15 mouse cellular contexts compared by ENCODE assay signal in genomic region chr13:45904955-45905354, GRCm38 (mm10). TPM values are rescaled to one million over a fixed set of nuclear protein-coding genes. Genes with fewer than 3 reads are reported as not detected.
A peak's percentile ranks its signal among the peaks of the same experiment; 100 is the strongest.
DNase-seq lines count a peak whose midpoint lies in the region; ATAC-seq and TF ChIP-seq lines count a peak whose summit lies in the region.
"Had no signal": no experiment of that assay in that cellular context is flagged by ENCODE, and none has a peak within 500 bp of the region (broad histone marks: within the 10 kb centered on the region; RNA-seq: fewer than 3 reads in every experiment).

No protein-coding gene starts in this region.

- TF ChIP-seq CTCF in forebrain, postnatal 0 days (IDR thresholded peaks at IDR 0.05; ENCODE audit: low read depth) = no peak
- TF ChIP-seq CTCF in bone marrow macrophage, adult 2 months (IDR thresholded peaks at IDR 0.05; ENCODE audit: low read depth, low read length) = no peak
- TF ChIP-seq CTCF in liver, embryonic 14.5 days (IDR thresholded peaks at IDR 0.05; ENCODE audit: low read depth) = no peak

- H3K9me3 ChIP-seq in forebrain, postnatal 0 days (ENCODE audit: low read length) = no peaks in the 10 kb centered on the region
- H3K9me3 ChIP-seq in forebrain, embryonic 15.5 days = no peaks in the 10 kb centered on the region
- no peaks in the 10 kb centered on the region for H3K9me3 ChIP-seq in lung, embryonic 16.5 days (ENCODE audit: control insufficient read depth, low read length)
- no peaks in the 10 kb centered on the region for H3K9me3 ChIP-seq in liver, embryonic 14.5 days (ENCODE audit: control insufficient read depth, low read length)

- no peak for TF ChIP-seq EP300 in liver, embryonic 14.5 days (IDR thresholded peaks at IDR 0.05; ENCODE audit: low read depth)

- WGBS in forebrain, postnatal 0 days = 59% methylated on average over 4 of the region's 4 CpGs
- WGBS in forebrain, embryonic 15.5 days = 53% methylated on average over 4 of the region's 4 CpGs
- WGBS in lung, embryonic 16.5 days = 44% methylated on average over 4 of the region's 4 CpGs
- WGBS in liver, embryonic 14.5 days (ENCODE audit: insufficient replicate concordance) = 16% methylated on average over 4 of the region's 4 CpGs

- H3K4me2 ChIP-seq in forebrain, postnatal 0 days (ENCODE audit: low read depth) = no peak overlapping the region
- H3K4me2 ChIP-seq in forebrain, embryonic 15.5 days (replicated peaks) = no peak overlapping the region
- no peak overlapping the region for H3K4me2 ChIP-seq in lung, embryonic 16.5 days (ENCODE audit: low read depth, low read length)
- H3K4me2 ChIP-seq in liver, embryonic 14.5 days (ENCODE audit: low read depth) = peak overlapping the region; percentile 56
- H3K4me2 ChIP-seq: heart, embryonic 11.5 days had no signal

- no peak for TF ChIP-seq POLR2A in bone marrow macrophage, adult 2 months (IDR thresholded peaks at IDR 0.05; ENCODE audit: borderline replicate concordance, low read depth, low read length)

- H3K27me3 ChIP-seq in forebrain, postnatal 0 days (ENCODE audit: insufficient read depth, low read length) = no peaks in the 10 kb centered on the region
- no peaks in the 10 kb centered on the region for H3K27me3 ChIP-seq in forebrain, embryonic 15.5 days
- H3K27me3 ChIP-seq in lung, embryonic 16.5 days (ENCODE audit: control insufficient read depth, insufficient read depth, low read depth, low read length) = no peaks in the 10 kb centered on the region
- no peaks in the 10 kb centered on the region for H3K27me3 ChIP-seq in liver, embryonic 14.5 days (ENCODE audit: control insufficient read depth, insufficient read depth, low read length)

- peak; percentile 55 for ATAC-seq in forebrain, postnatal 0 days
- no peak for ATAC-seq in forebrain, embryonic 15.5 days (replicated peaks)
- peak; percentile 34; the same call in 1 of the 2 replicates for ATAC-seq in lung, embryonic 16.5 days (ENCODE audit: low read depth)
- no peak for ATAC-seq in liver, embryonic 14.5 days (ENCODE audit: insufficient read depth)

- H3K4me1 ChIP-seq in forebrain, postnatal 0 days (ENCODE audit: insufficient read depth) = peaks cover 22% of the 10 kb centered on the region
- H3K4me1 ChIP-seq in forebrain, embryonic 15.5 days = peaks cover 24% of the 10 kb centered on the region
- peaks cover 20% of the 10 kb centered on the region for H3K4me1 ChIP-seq in lung, embryonic 16.5 days (replicated peaks; ENCODE audit: control insufficient read depth, insufficient read depth, low read length)
- peaks cover 42% of the 10 kb centered on the region for H3K4me1 ChIP-seq in bone marrow macrophage, adult 2 months (ENCODE audit: control insufficient read depth, insufficient read depth, low read length)
- H3K4me1 ChIP-seq in liver, embryonic 14.5 days (replicated peaks; ENCODE audit: control insufficient read depth in 2 of 2, insufficient read depth in 2 of 2, low read length in 1 of 2) = peaks cover 30 to 44% of the 10 kb centered on the region in 2 experiments

- H3K9ac ChIP-seq in forebrain, postnatal 0 days = no peak overlapping the region
- H3K9ac ChIP-seq in forebrain, embryonic 15.5 days (replicated peaks) = no peak overlapping the region
- H3K9ac ChIP-seq in lung, embryonic 16.5 days (ENCODE audit: low read length) = no peak overlapping the region
- H3K9ac ChIP-seq in liver, embryonic 14.5 days (replicated peaks) = peak overlapping the region; percentile 34

- H3K36me3 ChIP-seq in forebrain, postnatal 0 days (ENCODE audit: insufficient read depth) = peaks cover 3% of the 10 kb centered on the region; the same call in 1 of the 2 replicates
- H3K36me3 ChIP-seq in forebrain, embryonic 15.5 days = no peaks in the 10 kb centered on the region
- H3K36me3 ChIP-seq in lung, embryonic 16.5 days (ENCODE audit: control insufficient read depth, insufficient read depth, low read length) = peaks cover 3% of the 10 kb centered on the region; the same call in 1 of the 2 replicates
- no peaks in the 10 kb centered on the region for H3K36me3 ChIP-seq in liver, embryonic 14.5 days (replicated peaks; ENCODE audit: control insufficient read depth, insufficient read depth, low read depth)

- H3K27ac ChIP-seq in forebrain, postnatal 0 days (ENCODE audit: low read depth, low read length) = peak overlapping the region; percentile 50; the same call in 1 of the 2 replicates
- H3K27ac ChIP-seq in forebrain, embryonic 15.5 days (replicated peaks) = no peak overlapping the region
- H3K27ac ChIP-seq in lung, embryonic 16.5 days (ENCODE audit: low read length) = no peak overlapping the region
- H3K27ac ChIP-seq in bone marrow macrophage, adult 2 months (ENCODE audit: insufficient read depth, low read depth, low read length) = peak overlapping the region; percentile 97
- H3K27ac ChIP-seq in liver, embryonic 14.5 days = no peak overlapping the region
- H3K27ac ChIP-seq: gastrocnemius, adult 2 months had no signal

- no peak overlapping the region for H3K4me3 ChIP-seq in forebrain, postnatal 0 days (ENCODE audit: low read depth, low read length)
- H3K4me3 ChIP-seq in forebrain, embryonic 15.5 days = no peak overlapping the region
- no peak overlapping the region for H3K4me3 ChIP-seq in lung, embryonic 16.5 days (ENCODE audit: low read length)
- no peak overlapping the region for H3K4me3 ChIP-seq in bone marrow macrophage, adult 2 months (ENCODE audit: insufficient read depth, low read length)
- no peak overlapping the region for H3K4me3 ChIP-seq in liver, embryonic 14.5 days (ENCODE audit: insufficient read depth in 1 of 2, low read depth in 2 of 2, low read length in 2 of 2)
- H3K4me3 ChIP-seq: gastrocnemius, adult 2 months had no signal

- DNase-seq in forebrain, postnatal 0 days = no peak
- no peak for DNase-seq in lung, postnatal 14 days
- DNase-seq in liver, embryonic 14.5 days (ENCODE audit: low read depth in 3 of 3, low spot score in 3 of 3) = no peak
- no peak for DNase-seq in ovary, postnatal 36 days (ENCODE audit: low spot score)
- no peak for DNase-seq in layer of hippocampus, adult 9-11 months
- DNase-seq: adrenal gland, postnatal 25 days; cerebellum, adult 11-12 months; gastrocnemius, adult 2 months; kidney, postnatal 10 days; left cerebral cortex, postnatal 4 days; lung, postnatal 36 days had no signal

RNA-seq across cellular contexts. Expression of gene Atxn1, which starts 59.9 kb away (rescaled TPM):
- 32.3 and 33.6 TPM in 2 replicates for total RNA-seq in forebrain, postnatal 0 days (2014; rRNA removed)
- 7.6 and 13.0 TPM in 2 replicates for polyA plus RNA-seq in forebrain, postnatal 0 days (2015; fragmentation: Nextera tagmentation; extraction: Ambion mirVana)
- polyA plus RNA-seq in forebrain, embryonic 15.5 days (2015; fragmentation: Nextera tagmentation; extraction: Ambion mirVana) = 11.6 and 12.8 TPM in 2 replicates
- 8.3 and 9.8 TPM in 2 replicates for polyA plus RNA-seq in lung, embryonic 16.5 days (2015; fragmentation: Nextera tagmentation; extraction: Ambion mirVana)
- polyA plus RNA-seq in bone marrow macrophage, adult 2 months (2012; ENCODE audit: insufficient read depth, insufficient read length, missing spikeins) = 23.0 and 24.5 TPM in 2 replicates
- polyA plus RNA-seq in liver, embryonic 14.5 days (2012; rRNA removed) = 0.81 and 1.0 TPM in 2 replicates
- 1.1 and 1.2 TPM in 2 replicates for polyA plus RNA-seq in liver, embryonic 14.5 days (2014; fragmentation: Nextera tagmentation; extraction: Ambion mirVana)

Comparison
In these comparisons a context has a peak if more than half of its experiments do, and no peak if none do; other contexts are left out.
1. ATAC-seq: peak in forebrain, postnatal 0 days (single experiment) and lung, embryonic 16.5 days (single experiment); none in forebrain, embryonic 15.5 days (single experiment) and liver, embryonic 14.5 days (single experiment).
2. H3K27ac ChIP-seq: peak in forebrain, postnatal 0 days (single experiment) and bone marrow macrophage, adult 2 months (single experiment); none in forebrain, embryonic 15.5 days (single experiment), lung, embryonic 16.5 days (single experiment) and liver, embryonic 14.5 days (single experiment).